Mouse (Mus musculus): ENCODE results near the gene Tex44.

- TF ChIP-seq EP300 (IDR thresholded peaks at IDR 0.05; ENCODE audit: low read depth) = no peak
- TF ChIP-seq CTCF (IDR thresholded peaks at IDR 0.05; ENCODE audit: low read depth) = no peak
Measured at GRCm38 (mm10) chr1:86426128-86426527, at the start of gene Tex44, which contains the start of gene Nmur1.
